22 mouse cellular contexts compared by ENCODE assay signal in the genomic region with DNA sequence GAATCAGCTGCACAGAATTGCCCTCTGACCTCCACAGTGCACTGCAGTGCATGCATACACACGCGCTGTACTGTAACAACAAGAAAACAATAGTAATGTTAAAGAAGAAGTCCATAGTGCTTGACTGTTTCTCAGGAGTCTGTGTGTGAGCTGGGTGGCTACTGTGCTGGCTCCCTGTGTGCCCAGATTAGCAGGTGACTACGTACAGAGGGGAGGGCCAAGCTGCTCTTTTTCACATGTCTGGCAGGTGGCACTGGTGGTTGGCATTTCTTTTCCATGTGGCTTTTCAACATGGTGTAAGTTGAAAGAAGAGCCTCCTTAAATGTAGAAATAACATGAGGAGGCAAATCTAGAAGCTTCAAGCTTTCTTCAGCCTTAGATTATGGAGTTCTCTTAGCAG.
A peak's percentile ranks its signal among the peaks of the same experiment; 100 is the strongest.
DNase-seq lines count a peak whose midpoint lies in the region; TF ChIP-seq lines count a peak whose summit lies in the region.
"Had no signal": no experiment of that assay in that cellular context is flagged by ENCODE, and none has a peak within 500 bp of the region (broad histone marks: within the 10 kb centered on the region; RNA-seq: fewer than 3 reads in every experiment).

No protein-coding gene starts in this region.

- intact Hi-C loops in gastrocnemius, adult 2 months (cut with DNase I) = loop anchor here (2.0 to 5.0 kb wide), 2 partner anchors 16 to 54 kb away; no protein-coding TSS in a partner anchor

- peak; percentile 15; the same call in 1 of the 2 replicates for TF ChIP-seq CTCF in gastrocnemius, adult 2 months (IDR thresholded peaks at IDR 0.05)
- no peak for TF ChIP-seq CTCF in layer of hippocampus, adult 2 months (conservative IDR thresholded peaks at IDR 0.05)

- peak; percentile 70 for DNase-seq in gastrocnemius, adult 2 months
- DNase-seq in gastrocnemius, postnatal 4 days (ENCODE audit: low spot score in 2 of 2) = no peak
- DNase-seq in layer of hippocampus, adult 2 months (ENCODE audit: low spot score in 2 of 2) = no peak
- no peak for DNase-seq in layer of hippocampus, postnatal 36 days
- DNase-seq in NIH3T3 (ENCODE audit: low read depth) = peak; percentile 16
- peak; percentile 49 for DNase-seq in skeletal muscle tissue, adult 2 months (ENCODE audit: low read depth, low spot score)
- no peak for DNase-seq in adrenal gland, postnatal 4 days (ENCODE audit: low spot score in 2 of 2)
- DNase-seq: adrenal gland, postnatal 14 days; B cell, adult 2 months; cerebellum, adult 11-12 months; cerebellum, adult 8-10 months; cerebellum, postnatal 10 days; cerebellum, postnatal 36 days; embryo, embryonic 11 days; gastrocnemius, postnatal 25 days had no signal

- H3K4me3 ChIP-seq in gastrocnemius, adult 2 months = no peak overlapping the region
- no peak overlapping the region for H3K4me3 ChIP-seq in layer of hippocampus, adult 2 months
- H3K4me3 ChIP-seq: embryonic facial prominence, embryonic 10.5 days; embryonic facial prominence, embryonic 13.5 days; erythroblast, embryonic 14.5 days; forebrain, embryonic 12.5 days; forebrain, embryonic 15.5 days; hindbrain, embryonic 12.5 days; hindbrain, embryonic 15.5 days had no signal

- peak overlapping the region; percentile 83 for H3K27ac ChIP-seq in gastrocnemius, adult 2 months
- H3K27ac ChIP-seq in layer of hippocampus, adult 2 months = peak overlapping the region; percentile 56; the same call in 1 of the 2 replicates
- H3K27ac ChIP-seq: embryonic facial prominence, embryonic 10.5 days; embryonic facial prominence, embryonic 13.5 days; forebrain, embryonic 12.5 days; forebrain, embryonic 15.5 days; hindbrain, embryonic 12.5 days; hindbrain, embryonic 15.5 days had no signal

Comparison
In these comparisons a context has a peak if more than half of its experiments do, and no peak if none do; other contexts are left out.
1. DNase-seq: peak in gastrocnemius, adult 2 months (single experiment), NIH3T3 (single experiment) and skeletal muscle tissue, adult 2 months (single experiment); none in gastrocnemius, postnatal 4 days (0 of 2), layer of hippocampus, adult 2 months (0 of 2), layer of hippocampus, postnatal 36 days (0 of 2) and adrenal gland, postnatal 4 days (0 of 2).